Mouse (Mus musculus) layer of hippocampus, adult 2 months (tissue): ENCODE measurements around the gene Sugct. TPM values are rescaled to one million over a fixed set of nuclear protein-coding genes. Genes with fewer than 3 reads are reported as not detected.

Experiments
- DNase-seq, 2 experiments: peaks; one replicate each; pipeline ENCODE4 v3.0.0; 2022; ENCODE audit warnings: low spot score in 2 of 2
- H3K27ac ChIP-seq: fragments of 200-600 bp; 2 replicates; pipeline ENCODE4 v1.8.1; 2022
- H3K4me3 ChIP-seq: fragments of 200-600 bp; 2 replicates; pipeline ENCODE4 v1.8.1; 2022; ENCODE audit warnings: mild to moderate bottlenecking
- CTCF ChIP-seq: fragments of 200-600 bp; conservative IDR thresholded peaks from 2 replicates; pipeline ENCODE4 v1.8.1; 2022; ENCODE audit warnings: antibody characterized with exemption, mild to moderate bottlenecking, moderate library complexity
- long read RNA-seq, 2 experiments: library from polyadenylated mRNA; stranded (forward); transcript quantifications; one replicate each; pipeline ENCODE4 v2.0.0; 2021; ENCODE audit warnings: borderline mapping rate in 2 of 2
- total RNA-seq, 2 experiments: library from RNA; stranded (reverse); gene quantifications; 2 replicates each; pipeline ENCODE4 v1.2.3; 2021

Sugct gene
- 1 to 10 TPM; 2.1 to 3.3 TPM for total RNA-seq
- long read RNA-seq, experiment 1, partial matches to known transcripts = 0 of 2 reads
- long read RNA-seq, experiment 1, other reads (novel, unspliced or antisense) = 1 of 2 reads
- long read RNA-seq, experiment 2, partial matches to known transcripts = 0 of 1 reads
- long read RNA-seq, experiment 2, other reads (novel, unspliced or antisense) = 1 of 1 reads

DNA sequence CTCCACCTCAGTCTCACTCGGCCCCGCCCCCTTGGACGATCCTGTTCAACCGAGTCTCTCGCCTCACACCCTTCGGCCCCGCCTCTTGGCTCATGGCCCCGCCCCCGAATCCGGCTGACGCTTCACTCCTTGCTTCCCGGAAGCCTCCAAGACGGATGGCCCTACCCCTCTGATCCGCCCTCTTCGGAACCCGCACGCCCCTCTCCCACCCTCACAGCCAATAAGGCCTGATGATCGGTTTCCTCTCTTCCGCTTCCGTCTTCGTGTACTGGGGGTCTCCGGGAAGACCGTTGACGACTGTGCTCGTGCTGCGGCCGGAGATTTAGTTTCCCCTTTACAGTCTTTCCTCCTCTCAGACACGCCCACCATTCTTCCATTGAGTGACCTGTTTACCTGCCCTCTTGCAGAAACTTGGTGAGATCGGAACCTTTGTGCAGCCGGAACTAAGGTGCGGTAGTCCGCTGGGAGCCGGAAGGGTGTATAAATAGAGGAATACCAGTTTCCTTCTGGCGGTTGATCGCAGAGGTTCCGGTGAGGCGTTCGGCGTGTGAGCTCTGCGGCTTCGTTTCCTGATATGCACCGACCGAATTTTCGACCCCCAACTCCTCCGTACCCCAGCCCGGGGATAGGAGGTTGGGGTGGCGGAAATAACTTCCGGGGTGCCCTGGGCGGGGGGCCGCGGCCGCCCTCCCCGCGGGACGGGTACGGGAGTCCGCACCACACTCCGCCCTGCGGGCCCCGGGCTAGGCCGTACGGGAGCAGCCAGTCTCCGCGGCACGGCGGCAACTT, at the start of gene Sugct, which contains the start of gene Mplkip:
Sugct (minus strand) TSS at position 643 of the 789 bp plus-strand sequence.
Mplkip (plus strand) TSS at position 282 of the 789 bp plus-strand sequence.
- Histone ChIP-seq H3K4me3 (peak within 1 kb of the TSS; percentile 86), H3K27ac (peak within 1 kb of the TSS; percentile 98)
- peak; percentile 100 for DNase-seq
- TF ChIP-seq CTCF = no peak; the same call in 1 of the 2 replicates

DNA sequence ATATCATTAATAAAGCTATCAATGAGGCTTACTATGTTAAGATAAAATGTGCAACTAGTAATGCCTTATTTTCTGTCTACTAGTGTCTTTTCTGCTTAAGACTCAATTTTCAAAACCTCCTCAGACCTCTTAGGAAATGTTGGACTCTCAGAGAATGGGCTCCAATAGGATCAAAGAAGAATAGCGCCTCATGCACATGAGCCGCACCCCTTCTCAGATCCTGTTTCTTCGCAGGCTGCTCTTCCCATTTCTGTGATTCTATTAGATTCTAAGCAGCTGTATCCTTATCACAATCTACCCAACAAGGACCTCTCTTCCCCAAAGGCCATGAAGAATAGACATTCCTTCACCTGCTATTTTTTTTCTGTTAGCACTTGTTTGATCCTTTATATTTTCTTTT, 33.4 kb upstream of the Sugct start:
- no peak for DNase-seq
- H3K27ac ChIP-seq = no peak overlapping the region
- no peak overlapping the region for H3K4me3 ChIP-seq
- TF ChIP-seq CTCF = no peak

DNA sequence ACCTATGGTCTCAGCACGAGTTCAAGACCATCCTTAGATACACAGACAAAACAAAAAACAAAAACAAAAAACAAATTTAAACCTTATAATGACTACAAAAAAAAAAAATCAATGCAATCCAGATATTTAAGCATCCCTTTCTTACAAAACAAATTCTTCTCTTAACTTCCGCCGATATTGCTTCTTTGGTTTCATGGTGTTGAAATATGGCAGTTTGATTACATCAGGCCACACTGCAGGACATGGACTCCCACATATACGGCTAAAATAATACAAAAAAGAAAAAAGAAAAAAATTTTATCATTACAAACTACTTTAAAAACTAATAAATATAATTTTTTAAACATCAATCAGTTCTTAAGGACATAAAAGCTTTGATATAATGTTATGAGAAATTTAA, 32.6 kb upstream of the Sugct start:
- no peak overlapping the region for H3K4me3 ChIP-seq
- no peak for DNase-seq
- H3K27ac ChIP-seq = no peak overlapping the region
- no peak for TF ChIP-seq CTCF

DNA sequence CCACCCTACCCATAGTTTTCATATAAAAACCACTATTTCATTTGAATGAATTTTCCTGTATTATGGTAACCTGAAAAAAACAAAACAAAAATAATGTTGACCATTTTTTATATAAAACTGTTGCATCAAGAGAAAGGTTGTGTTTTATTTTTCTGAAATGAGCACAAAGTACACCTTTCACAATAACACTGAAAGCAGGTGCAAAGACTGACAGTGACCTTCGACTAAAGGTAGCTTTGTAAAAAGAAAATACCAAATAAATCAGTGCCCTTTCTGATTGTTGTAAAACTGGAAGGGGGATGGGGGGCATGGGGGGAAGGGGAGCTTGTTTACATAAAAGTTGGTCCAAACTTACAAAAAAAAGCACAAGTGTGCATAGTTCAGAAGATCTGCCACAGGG, 22.0 kb upstream of the Sugct start:
- no peak for TF ChIP-seq CTCF
- DNase-seq = no peak
- H3K4me3 ChIP-seq = no peak overlapping the region

DNA sequence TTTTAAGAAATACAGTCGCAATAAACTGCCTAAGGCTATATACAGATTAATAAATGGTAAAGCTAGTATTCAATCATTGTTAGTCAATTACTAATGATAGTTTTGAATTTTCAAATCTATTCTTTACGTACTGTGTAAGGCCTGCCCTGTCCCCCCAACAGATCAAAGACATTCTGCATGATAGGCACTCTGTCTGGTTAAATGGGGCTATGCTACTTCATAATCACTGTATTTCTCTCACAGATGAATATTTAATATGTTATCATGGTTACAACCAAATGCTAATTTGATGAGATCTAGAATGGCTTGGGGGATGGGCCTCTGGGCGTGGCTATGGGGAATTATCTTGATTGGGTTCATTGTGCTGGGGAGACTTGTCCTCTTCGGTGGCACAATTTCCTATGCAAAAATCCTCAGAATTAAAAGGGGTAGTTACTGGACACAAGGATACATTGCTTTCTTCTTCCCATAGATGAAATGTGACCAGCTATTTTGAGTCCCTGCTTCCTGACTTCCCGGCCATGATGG, 13.5 kb upstream of the Sugct start:
- no peak overlapping the region for H3K27ac ChIP-seq
- H3K4me3 ChIP-seq = no peak overlapping the region
- TF ChIP-seq CTCF = no peak
- no peak for DNase-seq

More for the DNA sequence above, 22.0 kb upstream of the Sugct start:
- H3K27ac ChIP-seq = no peak overlapping the region

DNA sequence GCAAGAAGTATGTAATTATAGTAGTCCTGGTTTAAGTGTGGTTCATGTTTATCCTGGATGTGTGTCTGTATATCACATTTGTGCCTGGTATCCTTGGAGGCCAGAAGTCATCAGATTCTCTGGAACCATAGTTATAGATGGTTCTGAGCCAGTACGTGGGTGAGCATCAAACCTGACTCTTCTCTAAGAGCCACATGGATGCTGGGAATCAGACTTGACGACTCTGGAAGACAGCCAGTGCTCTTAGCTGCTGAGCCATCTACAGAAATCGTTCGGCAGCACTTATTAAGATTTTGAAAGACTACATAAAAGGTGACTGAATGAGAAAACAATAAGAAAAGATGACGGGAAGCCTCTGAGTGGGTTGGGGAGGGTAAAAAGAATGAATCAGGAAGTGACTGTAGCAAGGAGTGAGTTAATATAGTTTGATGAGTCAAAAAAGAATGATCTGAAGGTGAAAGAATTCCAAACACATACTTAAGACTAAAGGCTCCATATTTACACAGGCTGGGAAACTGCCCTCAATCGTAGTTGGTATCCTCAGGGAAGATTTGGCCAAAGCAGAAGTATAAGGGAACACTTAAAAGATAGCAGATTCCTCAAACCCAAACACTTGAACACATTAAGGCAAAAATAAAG, 10.0 kb upstream of the Sugct start:
- Histone ChIP-seq H3K4me3 (no peak overlapping the region), H3K27ac (peak overlapping the region; percentile 57; the same call in 1 of the 2 replicates)
- no peak for TF ChIP-seq CTCF
- DNase-seq = peak; percentile 23 to 38

DNA sequence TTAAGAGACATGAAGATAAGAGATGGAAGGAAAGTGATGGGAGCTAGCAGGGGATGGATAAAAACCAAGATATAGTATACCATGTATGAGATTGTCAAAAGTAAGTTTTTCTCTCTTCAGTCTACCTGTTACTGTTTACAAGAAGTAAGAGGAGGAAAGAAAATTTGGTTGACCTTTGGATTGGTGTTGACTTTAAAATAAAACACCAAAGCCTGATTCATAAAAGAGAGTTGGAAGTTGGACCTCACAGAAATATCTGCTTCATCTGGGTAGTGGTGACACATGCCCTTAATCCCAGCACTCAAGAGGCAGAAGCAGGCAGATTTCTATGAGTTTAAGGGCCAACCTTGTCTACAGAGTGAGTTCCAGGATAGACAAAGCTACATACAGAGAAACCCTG, 7.0 kb upstream of the Sugct start:
- TF ChIP-seq CTCF = no peak
- no peak overlapping the region for H3K27ac ChIP-seq
- no peak for DNase-seq
- H3K4me3 ChIP-seq = no peak overlapping the region

DNA sequence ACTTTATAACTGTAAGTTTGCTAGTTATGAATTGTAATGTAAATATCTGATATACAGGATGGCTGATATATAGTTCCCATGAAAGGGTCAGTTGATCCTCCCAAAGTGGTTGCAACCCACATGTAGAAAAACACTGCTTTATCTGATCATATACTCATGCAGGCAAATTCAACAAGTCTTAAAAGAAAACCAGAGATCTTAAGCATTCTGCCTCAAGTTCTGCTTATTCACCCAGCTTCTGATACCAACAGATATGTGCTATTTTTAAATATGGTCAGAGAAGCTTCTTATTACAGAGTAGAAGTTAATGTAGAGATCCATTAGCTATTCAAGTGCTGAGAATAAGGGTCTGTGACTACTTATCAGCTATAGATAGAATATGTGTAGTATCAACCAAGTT, 6.0 kb upstream of the Sugct start:
- Histone ChIP-seq H3K27ac (no peak overlapping the region), H3K4me3 (no peak overlapping the region)
- no peak for DNase-seq
- TF ChIP-seq CTCF = no peak

DNA sequence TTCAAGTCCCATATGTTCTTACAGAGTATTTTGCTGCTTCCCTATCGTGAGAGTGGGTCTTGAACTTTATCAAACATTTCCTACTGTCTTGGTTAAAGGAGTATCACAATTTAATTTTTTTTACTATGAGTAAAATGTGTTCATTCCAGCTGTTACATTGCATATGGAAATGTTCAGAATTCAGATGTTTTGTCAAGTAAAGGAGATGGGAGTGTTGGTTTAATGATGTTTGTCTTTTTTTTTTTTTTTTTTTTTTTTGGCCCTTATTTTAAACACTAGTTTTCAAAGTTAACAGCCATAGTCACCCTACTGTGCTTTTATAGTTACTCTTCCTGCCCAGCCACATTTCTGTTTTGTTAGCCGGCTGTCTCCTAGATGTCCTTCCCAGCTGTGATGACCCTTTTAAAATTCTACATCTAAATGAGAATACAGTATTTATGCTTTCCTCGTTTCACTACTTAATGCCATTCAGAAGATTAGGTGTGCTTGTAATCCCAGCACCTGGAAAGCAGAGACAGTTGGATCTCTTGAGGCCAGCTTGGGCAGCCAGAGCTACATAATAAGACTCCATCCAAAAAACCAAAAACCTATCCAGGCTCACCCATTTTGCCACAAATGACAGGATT, 4.8 kb upstream of the Sugct start:
- DNase-seq = no peak
- Histone ChIP-seq H3K4me3 (no peak overlapping the region), H3K27ac (no peak overlapping the region)
- TF ChIP-seq CTCF = no peak

DNA sequence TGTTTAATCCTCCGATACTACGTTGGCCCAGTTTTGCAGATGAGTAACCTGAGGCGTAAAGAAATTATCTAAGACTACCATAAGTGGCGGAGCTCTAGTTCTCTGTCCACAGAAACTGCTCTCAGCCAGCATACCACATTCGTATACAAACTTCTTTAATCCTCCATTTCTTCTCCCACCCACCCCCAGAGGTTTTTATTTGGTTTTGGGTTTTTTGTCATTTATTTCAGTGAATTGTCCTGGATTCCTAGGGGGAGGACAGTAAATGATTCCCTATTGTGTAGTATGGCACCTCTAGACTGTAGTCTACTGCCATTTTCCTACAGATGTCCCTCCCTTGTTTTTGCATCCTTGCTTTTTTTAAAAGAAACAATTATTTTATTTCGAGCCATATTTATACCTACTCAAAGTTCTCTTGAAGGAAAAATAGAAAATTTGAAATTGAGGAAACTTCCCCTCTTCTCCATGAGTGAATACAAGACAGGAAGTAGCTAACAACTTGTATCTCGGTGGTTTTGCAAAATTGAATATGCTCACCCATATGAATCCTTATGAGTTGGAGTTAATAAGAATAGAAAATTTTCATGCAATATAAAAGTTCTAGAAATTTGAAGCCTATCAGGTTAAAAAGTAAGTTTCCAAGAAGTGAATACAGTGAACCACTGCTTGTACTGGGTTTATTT, 686 bp upstream of the Sugct start:
- Histone ChIP-seq H3K27ac (peak overlapping the region; percentile 98), H3K4me3 (peak overlapping the region; percentile 86)
- no peak for TF ChIP-seq CTCF
- no peak for DNase-seq

DNA sequence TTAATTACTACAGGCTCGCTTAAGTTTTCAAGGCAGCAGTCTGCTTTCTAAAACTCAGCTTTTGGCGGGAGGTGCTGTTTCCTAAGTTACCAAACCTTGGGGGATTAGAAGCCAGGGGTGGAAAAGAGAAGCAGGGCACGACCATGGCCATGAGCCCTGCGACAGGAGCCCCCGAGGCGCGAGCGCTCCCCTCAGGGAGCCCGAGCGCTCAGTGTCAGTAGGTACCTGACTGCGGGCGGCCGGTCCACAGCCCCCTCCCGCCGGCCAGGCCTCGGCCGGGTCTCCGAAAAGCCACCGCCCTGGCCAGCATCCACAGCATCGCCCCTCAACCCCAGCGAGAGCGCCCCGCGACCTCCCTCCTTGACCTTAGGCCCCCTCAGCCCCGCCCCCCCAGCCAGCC, 939 bp downstream of the Sugct start:
- TF ChIP-seq CTCF = no peak
- Histone ChIP-seq H3K27ac (peak overlapping the region; percentile 83), H3K4me3 (peak overlapping the region; percentile 86)
- DNase-seq = no peak

DNA sequence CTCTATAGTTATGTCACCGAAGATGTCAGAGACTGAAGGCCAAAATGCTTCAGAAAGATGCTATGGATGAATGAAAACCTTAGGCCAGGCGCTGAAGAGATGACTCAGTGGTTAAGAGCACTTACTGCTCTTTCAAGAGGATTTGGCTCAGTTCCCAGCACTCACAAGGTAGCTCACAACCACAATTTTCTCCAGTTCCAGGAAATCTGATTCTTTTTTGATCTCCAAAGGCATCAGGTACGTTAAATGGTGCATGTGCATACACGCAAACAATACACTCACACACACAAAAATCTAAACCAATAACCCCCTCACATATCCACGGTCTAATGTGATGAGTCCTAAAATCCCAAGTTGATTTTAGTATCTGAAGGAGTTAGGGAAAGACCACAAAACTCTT, 1.5 kb downstream of the Sugct start:
- no peak for DNase-seq
- Histone ChIP-seq H3K4me3 (peak overlapping the region; percentile 86), H3K27ac (peak overlapping the region; percentile 83; the same call in 1 of the 2 replicates)
- TF ChIP-seq CTCF = no peak
